Mouse (Mus musculus): ENCODE results near the gene Fkrp. TPM values are rescaled to one million over a fixed set of nuclear protein-coding genes. Genes with fewer than 3 reads are reported as not detected.

Fkrp gene
- polyA plus RNA-seq (2012; rRNA removed), result 57.3 and 74.0 TPM in 2 replicates

GRCm38 (mm10) chr7:16816475-16817122 is at the start of gene Fkrp:
Fkrp (minus strand) TSS chr7:16816732.

DNA sequence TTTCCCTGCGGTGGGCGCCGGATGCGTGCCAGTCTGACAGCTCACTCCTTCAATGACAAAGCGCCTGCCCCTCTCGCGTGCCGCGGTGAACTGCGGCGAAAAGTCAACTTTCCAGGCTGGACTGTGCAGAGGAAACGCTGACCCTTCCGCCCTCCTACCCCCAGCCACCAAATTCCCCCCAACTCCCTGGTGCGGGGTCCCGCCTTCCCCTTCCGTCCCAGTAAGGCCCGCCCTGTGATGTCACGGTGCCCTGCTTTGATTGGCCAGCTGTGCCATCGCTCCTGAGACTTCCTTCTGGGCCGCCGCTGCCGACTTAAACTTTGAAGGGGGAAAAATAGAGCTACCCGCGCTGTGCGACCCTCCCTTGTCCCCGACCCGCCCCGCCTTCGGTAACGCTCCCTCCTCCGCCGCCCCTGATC is 26.1 kb upstream of the Fkrp start, which contains the start of gene Prkd2:
Gene Prkd2 (plus strand): TSS at position 258 of the 419 bp plus-strand sequence.

GRCm38 (mm10) chr7:16815351-16815941 is 1.1 kb downstream of the Fkrp start, which contains the start of gene Strn4:
Strn4 (plus strand) TSS chr7:16815889.

GRCm38 (mm10) chr7:16780825-16781554 is 35.5 kb downstream of the Fkrp start, which contains the start of gene Slc1a5:
Slc1a5 (plus strand) TSS chr7:16781340.

Other genes starting within 250 kb of the Fkrp start
- gene Arhgap35, start 201.7 kb downstream of the Fkrp start, polyA plus RNA-seq (2012; rRNA removed), result 32.1 and 43.7 TPM in 2 replicates
- not detected in 2 replicates for gene Ceacam15, start 141.0 kb downstream of the Fkrp start, polyA plus RNA-seq (2012; rRNA removed)
- not detected in 2 replicates for gene Ceacam9, start 94.8 kb downstream of the Fkrp start, polyA plus RNA-seq (2012; rRNA removed)
- gene Ap2s1, start 78.3 kb downstream of the Fkrp start, polyA plus RNA-seq (2012; rRNA removed), result 428 and 496 TPM in 2 replicates
- 139 and 161 TPM in 2 replicates for gene Slc1a5, start 35.4 kb downstream of the Fkrp start, polyA plus RNA-seq (2012; rRNA removed)
- gene Strn4, start 843 bp downstream of the Fkrp start, polyA plus RNA-seq (2012; rRNA removed), result 252 and 277 TPM in 2 replicates
- 46.5 and 46.8 TPM in 2 replicates for gene Prkd2, start 26.2 kb upstream of the Fkrp start, polyA plus RNA-seq (2012; rRNA removed)
- gene Dact3, start 58.6 kb upstream of the Fkrp start, polyA plus RNA-seq (2012; rRNA removed), result 95.2 and 147 TPM in 2 replicates
- 19.1 and 23.5 TPM in 2 replicates for gene Gng8, start 75.1 kb upstream of the Fkrp start, polyA plus RNA-seq (2012; rRNA removed)
- gene Ptgir, start 89.8 kb upstream of the Fkrp start, polyA plus RNA-seq (2012; rRNA removed), result 6.1 and 7.4 TPM in 2 replicates
- 366 and 378 TPM in 2 replicates for gene Calm3, start 107.4 kb upstream of the Fkrp start, polyA plus RNA-seq (2012; rRNA removed)
- gene Pnmal2, start 128.0 kb upstream of the Fkrp start, polyA plus RNA-seq (2012; rRNA removed), result 6.3 and 6.9 TPM in 2 replicates
- 0.35 and 0.60 TPM in 2 replicates for gene Pnmal1, start 142.9 kb upstream of the Fkrp start, polyA plus RNA-seq (2012; rRNA removed)
- gene Gm42372, start 166.4 kb upstream of the Fkrp start, polyA plus RNA-seq (2012; rRNA removed), result not detected in 2 replicates
- 32.5 and 34.4 TPM in 2 replicates for gene Ccdc8, start 176.0 kb upstream of the Fkrp start, polyA plus RNA-seq (2012; rRNA removed)
- gene Ppp5c, start 211.2 kb upstream of the Fkrp start, polyA plus RNA-seq (2012; rRNA removed), result 213 and 231 TPM in 2 replicates
- 1.9 and 3.2 TPM in 2 replicates for gene Hif3a, start 245.7 kb upstream of the Fkrp start, polyA plus RNA-seq (2012; rRNA removed)

Data from ovary, adult 2 months (tissue).